Mouse (Mus musculus): Measurements from ENCODE around the gene Pprc1. TPM values are rescaled to one million over a fixed set of nuclear protein-coding genes. Genes with fewer than 3 reads are reported as not detected.

The Pprc1 gene
- total RNA-seq, 1 experiment from 2014 or later = 48.0 TPM

- ATAC-seq (replicated peaks; ENCODE audit: low read depth, poor library complexity, severe bottlenecking) = no peak
These were observed 11.8 kb upstream of the Pprc1 start for GRCm38 (mm10) chr19:46032731-46033510.

- no peak for ATAC-seq (replicated peaks; ENCODE audit: low read depth, poor library complexity, severe bottlenecking)
These were observed 10.8 kb upstream of the Pprc1 start for GRCm38 (mm10) chr19:46033911-46034310.

- no peak for ATAC-seq (replicated peaks; ENCODE audit: low read depth, poor library complexity, severe bottlenecking)
These were observed 8.7 kb upstream of the Pprc1 start for GRCm38 (mm10) chr19:46035971-46036370.

GRCm38 (mm10) chr19:46036477-46037242 is 8.0 kb upstream of the Pprc1 start:
- ATAC-seq (replicated peaks; ENCODE audit: low read depth, poor library complexity, severe bottlenecking) = no peak

GRCm38 (mm10) chr19:46037243-46037924 is 7.3 kb upstream of the Pprc1 start:
- peak; percentile 16 for ATAC-seq (replicated peaks; ENCODE audit: low read depth, poor library complexity, severe bottlenecking)

GRCm38 (mm10) chr19:46037925-46038850 is 6.5 kb upstream of the Pprc1 start:
- no peak for ATAC-seq (replicated peaks; ENCODE audit: low read depth, poor library complexity, severe bottlenecking)

- no peak for ATAC-seq (replicated peaks; ENCODE audit: low read depth, poor library complexity, severe bottlenecking)
These were observed 5.8 kb upstream of the Pprc1 start for GRCm38 (mm10) chr19:46038851-46039260.

- peak; percentile 71 for ATAC-seq (replicated peaks; ENCODE audit: low read depth, poor library complexity, severe bottlenecking)
These were observed 5.2 kb upstream of the Pprc1 start for GRCm38 (mm10) chr19:46039478-46039877.

- no peak for ATAC-seq (replicated peaks; ENCODE audit: low read depth, poor library complexity, severe bottlenecking)
These were observed 4.4 kb upstream of the Pprc1 start for GRCm38 (mm10) chr19:46040149-46040902.

GRCm38 (mm10) chr19:46041299-46041932 is 3.3 kb upstream of the Pprc1 start:
- ATAC-seq (replicated peaks; ENCODE audit: low read depth, poor library complexity, severe bottlenecking) = no peak

- ATAC-seq (replicated peaks; ENCODE audit: low read depth, poor library complexity, severe bottlenecking) = peak; percentile 12; the same call in 1 of the 2 replicates
These were observed 2.7 kb upstream of the Pprc1 start for GRCm38 (mm10) chr19:46041933-46042475.

- ATAC-seq (replicated peaks; ENCODE audit: low read depth, poor library complexity, severe bottlenecking) = no peak
These were observed 2.1 kb upstream of the Pprc1 start for GRCm38 (mm10) chr19:46042476-46043011.

- ATAC-seq (replicated peaks; ENCODE audit: low read depth, poor library complexity, severe bottlenecking) = no peak
These were observed 1.3 kb upstream of the Pprc1 start for GRCm38 (mm10) chr19:46043380-46043779.

- ATAC-seq (replicated peaks; ENCODE audit: low read depth, poor library complexity, severe bottlenecking) = peak; percentile 48
These were observed 458 bp downstream of the Pprc1 start, which contains the start of gene Ldb1 for GRCm38 (mm10) chr19:46044993-46045695. Gene Ldb1, minus strand, starts transcription at chr19:46045214.

- ATAC-seq (replicated peaks; ENCODE audit: low read depth, poor library complexity, severe bottlenecking) = no peak
These were observed 1.1 kb downstream of the Pprc1 start for GRCm38 (mm10) chr19:46045696-46046311.

- no peak for ATAC-seq (replicated peaks; ENCODE audit: low read depth, poor library complexity, severe bottlenecking)
These were observed 1.9 kb downstream of the Pprc1 start for GRCm38 (mm10) chr19:46046621-46047025.

GRCm38 (mm10) chr19:46047426-46047825 is 2.7 kb downstream of the Pprc1 start:
- ATAC-seq (replicated peaks; ENCODE audit: low read depth, poor library complexity, severe bottlenecking) = no peak

Measured in common myeloid progenitor, adult 5-6 weeks (primary cell).